Mouse (Mus musculus): ENCODE data around the gene Trim28.
A peak's percentile ranks its signal among the peaks of the same experiment; 100 is the strongest.

GRCm38 (mm10) chr7:12992222-12992621 is 6.7 kb upstream of the Trim28 start:
- peak in 2 of 3 experiments; percentile 72 to 76; a peak in 4 of 6 replicates for TF ChIP-seq CTCF (IDR thresholded peaks at IDR 0.05 in 2 of 3, conservative IDR thresholded peaks at IDR 0.05 in 1 of 3; ENCODE audit: control insufficient read depth in 1 of 3, insufficient read depth in 1 of 3, low read depth in 2 of 3, low read length in 3 of 3, poor library complexity in 1 of 3, severe bottlenecking in 1 of 3)
- TF ChIP-seq GATA1 (IDR thresholded peaks at IDR 0.05; ENCODE audit: low read depth, low read length): no peak
- no peak for TF ChIP-seq MYC (IDR thresholded peaks at IDR 0.05; ENCODE audit: low read depth, low read length)
- TF ChIP-seq KAT2A (conservative IDR thresholded peaks at IDR 0.05; ENCODE audit: low read depth, low read length): no peak
- TF ChIP-seq BHLHE40 (IDR thresholded peaks at IDR 0.05; ENCODE audit: borderline replicate concordance, low read depth, low read length): no peak
- no peak for TF ChIP-seq POLR2A (IDR thresholded peaks at IDR 0.05; ENCODE audit: control insufficient read depth in 1 of 2, insufficient read depth in 1 of 2, low read depth in 1 of 2, low read length in 2 of 2, poor library complexity in 1 of 2)
- no peak for TF ChIP-seq CHD1 (IDR thresholded peaks at IDR 0.05; ENCODE audit: low read depth, low read length)
- no peak for TF ChIP-seq USF1 (IDR thresholded peaks at IDR 0.05; ENCODE audit: low read depth, low read length)
- TF ChIP-seq MAFK (IDR thresholded peaks at IDR 0.05; ENCODE audit: borderline replicate concordance, low read depth, low read length): no peak
- TF ChIP-seq CHD2 (IDR thresholded peaks at IDR 0.05; ENCODE audit: low read length): no peak
- TF ChIP-seq MEF2A (IDR thresholded peaks at IDR 0.05; ENCODE audit: extremely low read depth, insufficient replicate concordance, low read depth, low read length, poor library complexity, severe bottlenecking): no peak
- no peak for TF ChIP-seq POLR2AphosphoS2 (IDR thresholded peaks at IDR 0.05; ENCODE audit: low read length)
- TF ChIP-seq ETS1 (IDR thresholded peaks at IDR 0.05; ENCODE audit: low read depth, low read length): no peak

All from MEL (cell line).